Mouse (Mus musculus): ENCODE measurements around the gene Dbi. TPM values are rescaled to one million over a fixed set of nuclear protein-coding genes. Genes with fewer than 3 reads are reported as not detected.

Dbi gene
- total RNA-seq, 1 experiment from 2014 or later: 239 TPM

DNA sequence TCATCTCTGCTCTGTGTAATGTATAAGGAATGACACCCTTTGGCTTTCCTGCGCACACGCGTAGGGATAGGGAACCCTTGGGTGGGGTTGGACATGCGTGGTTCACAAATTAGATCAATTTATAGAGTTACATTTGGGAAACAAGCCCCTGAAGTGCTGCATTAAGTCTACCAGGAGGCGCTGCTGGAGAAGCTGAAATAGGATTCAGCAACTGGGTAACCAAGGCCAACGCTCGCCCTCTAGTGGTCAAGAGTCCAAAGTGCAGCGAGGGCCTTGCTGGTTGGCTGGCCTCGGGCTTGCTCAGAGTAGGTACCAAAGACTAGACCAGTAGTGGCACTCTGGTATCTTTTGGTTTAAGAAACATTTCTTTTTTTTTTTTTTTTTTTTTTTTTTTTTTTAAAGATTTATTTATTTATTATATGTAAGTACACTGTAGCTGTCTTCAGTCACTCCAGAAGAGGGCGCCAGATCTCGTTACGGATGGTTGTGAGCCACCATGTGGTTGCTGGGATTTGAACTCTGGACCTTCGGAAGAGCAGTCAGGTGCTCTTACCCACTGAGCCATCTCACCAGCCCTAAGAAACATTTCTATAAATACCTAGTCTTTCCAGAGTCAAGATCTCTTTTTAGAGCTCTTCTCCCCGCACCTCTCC lies 27.3 kb downstream of the Dbi start:
- ATAC-seq (replicated peaks; ENCODE audit: insufficient number of reproducible peaks, low FRiP score, low TSS enrichment, poor library complexity, severe bottlenecking): peak; percentile 72; the same call in 1 of the 2 replicates

DNA sequence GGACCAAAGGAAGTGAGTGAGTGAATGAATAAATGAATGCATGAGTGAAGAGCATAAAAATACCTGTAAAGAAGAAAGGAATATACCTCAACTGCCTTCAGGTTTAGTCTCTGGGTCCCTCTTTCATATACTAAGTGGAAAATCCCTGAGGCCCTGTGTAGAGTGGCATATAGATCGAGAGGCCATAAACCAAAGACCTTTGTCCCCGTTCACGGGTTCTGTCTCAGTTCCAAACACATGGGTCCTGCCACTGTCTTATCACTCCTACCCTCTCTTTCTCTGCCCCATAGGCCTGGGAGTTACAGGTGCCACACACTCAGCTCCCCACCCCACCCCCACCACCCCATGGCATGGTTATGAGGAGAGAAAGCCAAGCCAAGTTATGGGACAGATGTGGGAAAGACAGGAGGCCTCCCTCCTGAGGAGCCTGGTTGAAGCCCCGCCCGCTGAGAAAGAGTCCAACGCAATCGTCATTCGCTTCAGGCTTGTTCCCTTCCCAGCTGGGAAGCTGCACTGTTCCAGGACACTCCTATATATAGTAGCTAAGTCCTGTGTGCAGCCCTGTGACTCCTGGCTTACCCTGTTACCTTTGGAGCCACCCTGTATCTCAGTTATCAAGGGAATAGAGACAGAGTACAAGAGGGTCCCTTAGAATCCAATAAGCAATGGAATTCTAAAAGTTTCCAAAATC lies 29.9 kb downstream of the Dbi start:
- ATAC-seq (replicated peaks; ENCODE audit: insufficient number of reproducible peaks, low FRiP score, low TSS enrichment, poor library complexity, severe bottlenecking): no peak

GRCm38 (mm10) chr1:120089180-120089579 lies 31.7 kb downstream of the Dbi start:
- ATAC-seq (replicated peaks; ENCODE audit: insufficient number of reproducible peaks, low FRiP score, low TSS enrichment, poor library complexity, severe bottlenecking): no peak

DNA sequence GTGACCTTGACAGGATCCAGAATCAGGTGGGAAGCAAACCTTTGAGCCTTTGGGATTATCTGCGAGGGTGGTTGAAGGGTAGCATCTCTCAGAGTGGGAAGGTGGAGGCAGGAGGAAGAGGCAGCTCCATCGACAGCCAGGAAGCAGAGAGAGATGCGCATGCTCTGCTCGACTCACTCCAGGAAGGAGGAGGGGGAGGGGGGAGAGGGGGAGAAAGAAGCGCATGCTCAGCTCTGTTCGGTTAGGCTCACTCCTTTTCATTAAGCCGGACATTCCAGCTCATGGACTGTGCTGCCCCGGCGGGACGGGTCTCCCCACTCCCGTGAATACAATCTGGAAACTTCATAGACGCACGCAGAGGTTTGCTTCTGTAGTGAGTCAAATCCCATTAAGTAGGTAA lies 34.2 kb downstream of the Dbi start:
- ATAC-seq (replicated peaks; ENCODE audit: insufficient number of reproducible peaks, low FRiP score, low TSS enrichment, poor library complexity, severe bottlenecking): no peak

- ATAC-seq (replicated peaks; ENCODE audit: insufficient number of reproducible peaks, low FRiP score, low TSS enrichment, poor library complexity, severe bottlenecking): no peak
Observed at GRCm38 (mm10) chr1:120085696-120086095, 35.2 kb downstream of the Dbi start.

GRCm38 (mm10) chr1:120083921-120084517 lies 36.9 kb downstream of the Dbi start:
- no peak for ATAC-seq (replicated peaks; ENCODE audit: insufficient number of reproducible peaks, low FRiP score, low TSS enrichment, poor library complexity, severe bottlenecking)

- ATAC-seq (replicated peaks; ENCODE audit: insufficient number of reproducible peaks, low FRiP score, low TSS enrichment, poor library complexity, severe bottlenecking): no peak
Observed at GRCm38 (mm10) chr1:120082957-120083585, 37.8 kb downstream of the Dbi start.

GRCm38 (mm10) chr1:120080632-120081031 lies 40.2 kb downstream of the Dbi start:
- no peak for ATAC-seq (replicated peaks; ENCODE audit: insufficient number of reproducible peaks, low FRiP score, low TSS enrichment, poor library complexity, severe bottlenecking)

DNA sequence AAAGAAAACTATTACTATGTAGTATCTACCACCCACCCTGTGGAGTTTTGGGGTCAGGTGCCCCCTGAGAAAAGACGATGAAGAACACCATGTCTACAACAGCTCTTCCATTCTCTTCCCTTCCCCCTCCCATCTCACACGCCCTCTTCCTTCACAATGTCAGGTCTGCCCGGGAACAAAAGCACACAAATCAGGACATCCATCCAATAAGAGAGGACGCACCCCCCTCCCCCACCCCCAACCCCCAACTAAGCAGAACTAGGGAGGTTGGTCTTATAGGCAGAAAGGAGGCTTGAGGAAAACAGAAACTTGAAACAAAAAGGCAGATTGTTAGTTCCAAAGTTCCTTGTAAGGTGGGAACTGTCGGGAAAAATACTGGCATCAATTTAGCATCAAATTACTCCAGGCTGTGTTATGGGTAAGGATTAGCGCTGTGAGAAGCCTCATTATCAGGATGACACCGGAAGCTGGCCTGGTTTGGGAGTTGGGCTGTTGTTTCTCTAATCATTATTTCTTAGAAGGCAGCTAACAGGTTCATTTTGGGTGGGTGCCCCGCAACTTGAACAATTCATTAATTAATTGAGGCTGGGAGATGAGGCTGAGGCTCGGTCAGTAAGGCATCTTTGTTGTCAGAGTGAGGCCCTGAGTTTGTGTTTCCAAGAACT lies 43.0 kb downstream of the Dbi start:
- no peak for ATAC-seq (replicated peaks; ENCODE audit: insufficient number of reproducible peaks, low FRiP score, low TSS enrichment, poor library complexity, severe bottlenecking)

GRCm38 (mm10) chr1:120075507-120075906 lies 45.4 kb downstream of the Dbi start:
- no peak for ATAC-seq (replicated peaks; ENCODE audit: insufficient number of reproducible peaks, low FRiP score, low TSS enrichment, poor library complexity, severe bottlenecking)

DNA sequence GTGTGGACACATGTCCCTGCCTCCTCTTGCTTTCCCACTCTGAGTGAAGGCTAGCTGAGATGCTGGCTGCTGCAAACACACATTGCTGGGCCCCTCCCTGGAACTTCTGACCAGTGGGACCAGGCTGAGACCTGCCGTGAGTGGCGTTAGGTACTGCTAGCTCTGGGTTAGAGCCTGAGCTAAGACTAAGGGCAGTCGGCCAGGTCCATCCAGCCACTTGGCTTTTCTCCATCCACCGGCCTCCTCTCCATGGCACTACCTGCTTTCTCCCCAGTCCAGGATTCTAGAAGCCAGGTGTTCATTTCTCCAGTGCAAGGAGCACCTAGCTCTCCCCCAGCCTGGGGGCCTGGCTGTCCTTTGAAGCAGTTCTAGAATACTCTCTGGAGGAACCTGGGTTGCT lies 45.9 kb downstream of the Dbi start:
- no peak for ATAC-seq (replicated peaks; ENCODE audit: insufficient number of reproducible peaks, low FRiP score, low TSS enrichment, poor library complexity, severe bottlenecking)

DNA sequence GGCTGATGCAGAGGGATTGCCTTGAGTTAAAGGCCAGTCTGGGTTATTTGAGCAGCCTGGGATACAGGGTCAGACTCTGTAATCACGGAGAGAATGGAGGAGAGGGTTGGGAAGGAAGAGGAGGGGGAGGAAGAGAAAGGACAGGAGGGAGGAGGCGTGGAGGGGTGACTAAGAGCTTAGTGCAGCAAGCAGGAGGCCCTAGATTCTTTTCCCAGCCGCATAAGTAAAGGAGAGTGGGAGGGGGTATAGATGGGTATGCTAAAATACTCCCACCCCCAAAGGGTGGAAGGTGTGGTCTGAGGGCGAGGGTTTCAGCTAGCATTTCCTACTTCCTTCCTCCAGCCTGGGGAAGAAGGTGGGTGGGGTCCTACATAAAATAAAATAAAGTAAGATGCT lies 46.6 kb downstream of the Dbi start:
- ATAC-seq (replicated peaks; ENCODE audit: insufficient number of reproducible peaks, low FRiP score, low TSS enrichment, poor library complexity, severe bottlenecking): no peak

- peak; percentile 48; the same call in 1 of the 2 replicates for ATAC-seq (replicated peaks; ENCODE audit: insufficient number of reproducible peaks, low FRiP score, low TSS enrichment, poor library complexity, severe bottlenecking)
Observed at GRCm38 (mm10) chr1:120073519-120074306, 47.2 kb downstream of the Dbi start, which contains the start of gene Tmem37. Gene Tmem37 (minus strand): TSS chr1:120074074.

GRCm38 (mm10) chr1:120072900-120073299 lies 48.0 kb downstream of the Dbi start:
- ATAC-seq (replicated peaks; ENCODE audit: insufficient number of reproducible peaks, low FRiP score, low TSS enrichment, poor library complexity, severe bottlenecking): no peak

DNA sequence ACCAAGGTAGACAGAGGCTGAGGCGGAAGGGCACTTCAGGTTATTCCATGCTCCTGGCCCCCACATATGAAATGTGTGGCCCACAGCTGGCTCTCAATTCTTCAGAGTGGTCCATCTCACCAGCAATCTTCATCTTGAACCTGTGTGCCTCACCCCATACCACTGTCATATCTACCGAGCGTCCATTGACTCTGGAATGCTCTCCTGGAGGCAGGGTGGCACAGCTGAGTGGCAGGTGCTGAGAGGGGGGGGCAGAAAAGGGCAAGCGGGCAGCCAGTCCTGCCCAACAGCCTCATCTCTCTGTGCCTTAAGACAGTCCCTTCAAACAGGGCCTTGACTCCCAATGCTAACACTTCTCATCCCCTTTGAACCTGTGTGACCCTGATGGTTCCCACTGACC lies 49.7 kb downstream of the Dbi start:
- no peak for ATAC-seq (replicated peaks; ENCODE audit: insufficient number of reproducible peaks, low FRiP score, low TSS enrichment, poor library complexity, severe bottlenecking)

DNA sequence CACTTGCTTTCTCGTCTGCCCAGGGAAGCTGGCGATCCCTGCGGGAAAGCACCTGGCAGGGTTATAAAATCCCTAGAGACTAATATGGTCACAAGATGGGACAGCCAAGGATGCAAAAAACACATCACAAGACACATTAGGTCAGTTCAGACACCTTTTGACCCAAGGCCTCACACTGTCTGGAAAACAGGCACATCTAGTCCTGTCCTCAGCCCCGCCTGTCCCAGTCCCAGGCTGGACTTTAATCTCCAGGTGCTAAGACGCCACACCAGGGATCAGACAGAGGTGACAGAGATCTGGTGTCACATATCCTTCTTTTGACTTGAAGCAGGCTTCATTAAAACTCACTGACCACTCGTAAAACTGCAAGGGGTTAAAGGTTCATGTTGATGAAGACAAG lies 50.7 kb downstream of the Dbi start:
- no peak for ATAC-seq (replicated peaks; ENCODE audit: insufficient number of reproducible peaks, low FRiP score, low TSS enrichment, poor library complexity, severe bottlenecking)

DNA sequence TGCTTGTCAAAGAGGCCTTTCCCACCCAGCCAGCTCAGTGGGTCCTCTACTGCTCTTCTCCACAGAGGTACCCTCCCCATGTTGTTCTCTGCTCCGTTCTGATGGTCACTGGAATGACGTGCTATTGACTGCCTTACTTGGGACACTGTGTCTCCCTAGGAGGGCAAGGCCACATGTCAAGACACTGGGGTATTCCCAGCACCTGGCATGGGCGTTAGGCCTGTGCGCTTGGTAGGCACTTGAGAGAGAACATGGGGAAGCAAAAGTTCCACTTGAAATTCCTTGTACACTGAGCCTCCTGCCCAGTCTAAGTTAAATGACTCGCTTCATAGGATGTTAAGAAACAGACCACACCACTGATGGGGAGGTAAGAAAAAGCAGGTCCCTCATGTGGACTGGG lies 51.8 kb downstream of the Dbi start:
- ATAC-seq (replicated peaks; ENCODE audit: insufficient number of reproducible peaks, low FRiP score, low TSS enrichment, poor library complexity, severe bottlenecking): no peak

- no peak for ATAC-seq (replicated peaks; ENCODE audit: insufficient number of reproducible peaks, low FRiP score, low TSS enrichment, poor library complexity, severe bottlenecking)
Observed at GRCm38 (mm10) chr1:120066625-120067024, 54.3 kb downstream of the Dbi start.
